Mouse (Mus musculus) thymus, postnatal 0 days (tissue): ENCODE results near the gene Kifc5b. TPM values are rescaled to one million over a fixed set of nuclear protein-coding genes. Genes with fewer than 3 reads are reported as not detected.

Experiments used
- DNase-seq: peaks from one replicate; pipeline ENCODE4 v3.0.0-alpha.2; 2015; ENCODE audit warnings: low spot score
- polyA plus RNA-seq: library from polyadenylated mRNA; unstranded; fragments of >200 nt; fragmentation: Nextera tagmentation; extraction: Ambion mirVana; gene quantifications from 2 replicates; pipeline ENCODE4 v1.2.1, GENCODE M21; 2015

The Kifc5b gene
- polyA plus RNA-seq, 1 experiment from 2014 or later: 5.8 TPM

- DNase-seq: no peak
Measured at GRCm38 (mm10) chr17:26946567-26946966, 29.7 kb downstream of the Kifc5b start.

DNA sequence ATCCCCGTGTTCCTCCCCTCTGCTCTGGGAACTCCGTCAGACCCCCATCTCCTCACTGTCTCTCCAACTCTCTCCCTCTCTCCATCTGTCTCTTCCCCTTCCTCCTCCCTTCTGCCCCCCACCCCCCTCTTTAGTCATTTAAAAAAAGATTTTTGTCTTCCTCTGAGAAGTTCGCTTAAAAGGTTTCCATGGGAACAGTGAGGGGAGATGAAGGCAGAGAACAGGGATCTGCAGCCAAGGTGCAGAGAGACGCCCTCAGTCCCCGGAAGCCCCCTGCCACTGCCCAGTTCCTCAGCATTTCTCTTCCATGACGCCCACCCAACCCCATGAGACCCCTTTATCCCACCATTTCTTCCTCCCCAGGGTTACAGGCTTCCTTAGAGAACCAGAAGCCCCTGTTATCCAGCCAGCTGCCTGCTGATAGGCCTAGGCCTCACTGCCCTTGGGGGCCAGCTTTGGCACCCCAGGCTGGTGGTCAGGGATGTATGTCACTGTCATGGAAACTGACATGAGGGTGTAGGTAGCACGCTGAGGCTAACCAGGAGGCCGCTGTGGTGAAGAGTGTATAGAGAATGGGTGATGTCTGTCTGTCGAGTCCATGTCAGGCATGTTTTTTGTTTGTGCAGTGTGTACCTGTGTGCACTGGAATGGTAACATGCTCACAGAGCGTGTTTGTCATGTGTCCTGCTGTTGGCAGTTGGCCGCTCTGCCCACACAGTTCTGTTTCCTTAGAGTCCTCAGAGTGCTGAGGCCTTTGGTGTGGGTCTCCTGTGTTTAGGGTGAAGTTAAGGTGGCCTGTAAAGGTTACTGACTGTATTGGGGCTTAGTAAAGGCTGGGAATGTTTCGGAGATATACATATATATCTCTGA is 30.6 kb downstream of the Kifc5b start:
- DNase-seq: no peak

DNA sequence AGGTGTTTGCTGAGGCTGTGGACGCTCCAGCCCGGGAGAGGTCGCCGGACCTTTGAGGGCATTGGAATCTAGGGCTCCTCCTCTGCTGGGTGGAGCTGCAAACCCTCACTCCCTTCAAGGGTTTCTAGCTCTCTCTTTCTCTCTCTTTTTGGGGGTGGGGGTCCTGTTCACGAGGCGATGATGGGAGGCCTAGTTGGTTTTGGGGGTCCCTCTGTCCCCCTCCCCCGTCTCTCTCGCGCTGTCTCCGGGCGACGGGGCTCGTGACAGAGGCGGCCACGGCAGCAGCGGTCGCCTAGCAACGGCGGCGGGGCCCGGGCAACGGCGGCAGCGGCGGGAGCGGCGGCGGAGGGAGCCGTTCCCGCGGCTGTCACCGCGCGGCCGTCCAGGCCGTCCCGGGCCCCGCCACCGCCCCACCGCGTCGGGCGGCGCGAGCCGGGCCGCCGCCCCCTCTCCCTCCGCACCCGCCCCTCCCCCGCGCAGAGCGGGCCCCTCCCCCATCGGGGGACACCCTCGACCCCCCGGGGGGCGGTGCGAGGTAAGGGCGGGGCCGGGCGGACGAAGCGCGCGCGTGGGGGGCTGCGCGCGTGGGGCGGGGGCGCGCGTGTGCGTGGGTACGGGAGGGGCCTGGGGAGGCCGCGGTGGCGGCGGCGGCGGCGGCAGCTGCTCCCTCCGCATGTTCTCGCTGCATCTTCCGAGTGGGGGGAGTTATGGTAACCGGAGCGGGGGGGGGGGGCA is 31.6 kb downstream of the Kifc5b start:
- DNase-seq: peak; percentile 40

DNA sequence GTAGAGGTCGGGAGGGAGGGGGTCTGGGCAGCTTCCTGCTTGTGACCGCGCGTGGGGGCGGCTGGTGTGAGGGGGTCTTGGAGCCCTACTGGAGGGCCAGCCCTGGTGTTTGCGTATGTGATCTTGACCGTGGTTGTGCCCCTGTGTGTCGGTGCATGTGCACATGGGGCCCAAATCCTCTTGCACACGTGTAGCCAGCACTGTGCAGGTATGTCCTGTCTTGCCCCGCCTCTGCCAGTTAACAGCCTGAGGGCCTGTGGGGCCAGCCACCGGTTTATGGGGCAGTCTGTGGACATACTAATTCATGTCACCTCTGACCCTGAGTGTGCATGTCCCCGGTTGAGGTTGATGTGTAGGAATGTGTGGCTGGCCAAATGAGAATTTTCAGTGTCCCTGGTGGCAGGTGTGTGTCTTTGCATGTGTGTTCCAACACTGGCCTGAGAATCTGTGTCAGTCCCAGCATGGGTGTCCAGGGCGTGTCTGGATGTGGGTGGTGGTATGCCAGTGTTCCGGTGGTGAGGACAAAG is 32.2 kb downstream of the Kifc5b start:
- DNase-seq: peak; percentile 13

DNA sequence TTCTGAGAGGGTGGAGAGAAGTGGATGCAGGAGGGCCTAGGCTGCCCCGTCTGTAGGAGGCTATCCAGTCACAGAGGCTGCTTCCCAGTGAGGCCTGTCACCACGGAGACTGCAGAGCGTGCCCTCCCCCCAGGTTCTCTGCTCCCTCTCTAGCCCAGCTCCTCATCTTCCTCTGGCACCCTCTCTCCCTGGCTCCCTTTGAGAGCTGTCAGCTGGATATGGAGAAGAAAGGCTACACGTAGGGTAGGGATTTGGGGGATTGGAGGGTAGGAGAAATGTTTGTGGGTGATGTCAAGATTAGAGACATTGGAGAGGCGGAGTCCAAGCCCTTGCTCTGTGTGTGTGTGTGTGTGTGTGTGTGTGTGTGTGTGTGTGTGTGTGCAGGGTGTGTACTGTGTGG is 33.0 kb downstream of the Kifc5b start:
- no peak for DNase-seq

GRCm38 (mm10) chr17:26950560-26951288 is 33.8 kb downstream of the Kifc5b start:
- DNase-seq: no peak

DNA sequence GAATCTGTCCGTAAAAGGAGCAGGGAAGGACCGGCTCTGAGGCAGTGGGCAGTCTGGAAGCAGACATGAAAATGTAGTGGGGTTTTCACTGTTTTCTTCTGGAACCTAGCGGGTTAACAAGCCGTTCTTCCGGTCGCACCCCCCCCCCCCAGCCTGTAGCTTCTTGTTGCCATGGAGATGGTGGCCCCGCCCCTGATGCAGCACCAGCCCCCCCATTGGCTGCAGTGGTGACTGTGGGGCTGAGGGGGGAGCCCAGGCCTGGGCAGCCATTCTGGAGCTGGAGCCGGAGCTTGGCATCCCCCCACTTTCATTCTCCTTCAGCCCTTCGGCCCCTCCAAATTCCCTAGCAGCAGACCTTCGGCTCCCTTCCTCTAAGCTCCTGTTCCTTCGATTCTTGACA is 34.5 kb downstream of the Kifc5b start:
- peak; percentile 88 for DNase-seq

DNA sequence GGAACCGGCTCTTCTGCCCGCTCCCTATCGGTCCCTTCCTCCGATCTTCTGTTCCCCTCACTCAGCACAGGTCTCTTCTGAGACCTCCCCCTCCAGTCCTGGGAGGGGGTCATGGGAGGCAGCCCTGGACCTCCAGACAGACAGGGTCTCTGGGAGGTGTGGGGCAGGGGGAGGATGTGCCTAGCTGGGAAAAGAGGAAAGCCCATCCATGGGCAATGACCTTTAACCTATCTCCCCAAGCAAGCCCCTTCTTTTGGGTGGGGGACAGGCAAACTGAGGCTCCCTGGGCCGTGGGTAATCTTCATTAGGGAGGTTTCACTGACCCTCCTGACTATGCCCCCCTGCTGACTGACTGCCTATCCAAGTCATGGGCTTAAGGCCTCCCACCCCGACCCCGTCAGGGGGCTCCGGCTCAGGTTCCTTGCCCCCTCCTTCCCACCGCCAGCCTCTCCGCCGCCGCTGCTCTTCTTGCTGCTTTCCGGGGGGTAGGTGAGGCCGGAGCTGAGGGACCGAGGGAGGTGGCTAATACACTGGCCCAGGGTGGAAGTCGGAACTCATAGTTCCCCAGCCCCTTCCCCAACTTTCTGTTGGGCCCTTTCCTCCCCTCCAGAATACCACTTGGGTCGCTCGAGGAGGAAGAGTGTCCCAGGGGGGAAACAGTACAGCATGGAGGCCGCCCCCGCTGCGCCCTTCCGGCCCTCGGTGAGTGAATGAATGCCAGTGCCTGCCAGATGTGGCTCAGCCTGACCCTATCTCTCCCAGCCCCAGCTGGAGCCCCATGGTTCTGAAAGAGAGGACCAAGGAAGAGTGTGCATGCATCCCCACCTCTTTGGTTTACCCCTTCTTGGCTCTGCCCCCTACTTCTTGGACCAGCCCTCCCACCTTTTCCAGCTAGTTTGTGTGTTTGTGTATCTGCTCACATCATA is 35.3 kb downstream of the Kifc5b start:
- peak; percentile 17 for DNase-seq

DNA sequence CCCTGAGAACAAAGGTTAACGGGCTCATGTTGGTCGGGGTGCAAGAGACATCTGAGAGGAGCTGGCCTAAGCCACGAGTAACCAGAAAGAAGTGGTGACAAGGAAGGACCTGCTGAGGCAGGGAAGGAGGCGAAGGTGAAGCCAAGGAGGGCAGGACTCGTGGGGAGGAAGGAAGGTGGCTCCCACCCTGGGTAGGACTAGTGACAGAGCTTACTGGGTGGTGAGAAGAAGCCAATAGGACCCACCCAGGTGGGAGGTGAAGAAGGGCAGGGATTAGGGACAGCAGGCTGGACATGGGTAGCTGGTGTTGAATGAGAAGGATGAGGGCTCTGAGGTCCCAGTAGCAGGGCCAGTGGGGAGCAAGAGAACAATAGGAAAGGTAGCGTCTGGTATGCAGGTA is 36.3 kb downstream of the Kifc5b start:
- DNase-seq: no peak

GRCm38 (mm10) chr17:26953726-26954125 is 36.8 kb downstream of the Kifc5b start:
- DNase-seq: no peak

GRCm38 (mm10) chr17:26956309-26956708 is 39.4 kb downstream of the Kifc5b start:
- DNase-seq: no peak

DNA sequence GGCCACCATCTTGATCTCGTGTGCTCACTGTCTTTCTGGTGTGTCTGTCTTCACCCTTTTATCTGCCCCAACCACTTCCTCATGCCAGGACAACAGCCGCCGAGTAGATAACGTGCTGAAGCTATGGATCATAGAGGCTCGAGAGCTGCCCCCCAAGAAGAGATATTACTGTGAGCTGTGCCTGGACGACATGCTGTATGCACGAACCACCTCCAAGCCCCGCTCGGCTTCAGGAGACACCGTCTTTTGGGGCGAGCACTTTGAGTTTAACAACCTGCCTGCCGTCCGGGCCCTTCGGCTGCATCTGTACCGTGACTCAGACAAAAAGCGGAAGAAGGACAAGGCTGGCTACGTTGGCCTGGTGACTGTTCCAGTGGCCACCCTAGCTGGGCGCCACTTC is 40.0 kb downstream of the Kifc5b start:
- no peak for DNase-seq

DNA sequence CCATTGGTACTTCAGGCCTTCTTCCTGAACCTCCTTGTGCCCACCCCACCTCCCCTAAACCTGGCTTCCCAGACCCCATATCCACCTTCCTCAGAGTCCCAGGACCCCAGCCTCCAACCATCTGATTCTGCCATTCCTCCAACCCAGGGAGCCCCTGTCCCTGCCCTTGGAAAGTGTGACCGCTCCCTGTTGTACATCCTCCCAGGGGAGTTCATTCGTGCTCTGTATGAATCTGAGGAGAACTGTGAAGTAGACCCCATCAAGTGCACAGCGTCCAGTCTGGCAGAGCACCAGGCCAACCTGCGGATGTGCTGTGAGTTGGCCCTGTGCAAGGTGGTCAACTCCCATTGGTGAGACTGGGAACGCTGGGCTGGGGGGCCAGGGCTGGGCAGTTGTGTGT is 41.0 kb downstream of the Kifc5b start:
- DNase-seq: no peak

DNA sequence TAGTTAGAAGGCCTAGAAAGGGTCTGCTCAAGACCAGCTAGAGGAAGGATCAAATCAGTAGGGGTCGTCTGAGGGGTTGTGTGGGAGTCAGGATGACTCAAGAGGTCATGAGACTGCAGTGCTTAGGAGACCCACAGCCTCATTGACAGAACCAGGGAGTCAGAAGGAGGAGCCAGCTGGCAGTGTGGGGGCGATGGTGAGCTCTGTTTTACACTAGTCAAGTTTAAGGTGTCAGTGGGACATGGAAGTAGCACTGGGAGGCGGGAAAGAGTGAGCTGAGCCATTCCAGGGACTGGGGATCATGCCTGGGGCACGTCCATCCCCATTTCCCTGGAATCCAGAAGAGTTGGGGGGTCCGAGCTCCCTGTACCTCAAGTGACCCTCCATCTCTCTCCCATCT is 42.0 kb downstream of the Kifc5b start:
- no peak for DNase-seq

DNA sequence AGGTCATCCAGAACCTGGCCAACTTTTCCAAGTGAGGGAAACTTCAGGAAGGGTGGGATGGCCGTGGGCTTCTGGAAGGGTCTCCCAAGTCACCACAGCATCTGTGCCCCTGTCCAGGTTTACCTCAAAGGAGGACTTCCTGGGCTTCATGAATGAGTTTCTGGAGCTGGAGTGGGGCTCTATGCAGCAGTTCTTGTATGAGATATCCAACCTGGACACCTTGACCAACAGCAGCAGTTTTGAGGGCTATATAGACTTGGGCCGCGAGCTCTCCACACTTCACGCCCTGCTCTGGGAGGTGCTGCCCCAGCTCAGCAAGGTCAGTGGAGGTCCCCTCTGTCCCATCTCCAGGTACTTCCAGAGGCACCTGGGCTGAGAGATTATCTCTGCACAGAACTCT is 42.9 kb downstream of the Kifc5b start:
- DNase-seq: no peak

DNA sequence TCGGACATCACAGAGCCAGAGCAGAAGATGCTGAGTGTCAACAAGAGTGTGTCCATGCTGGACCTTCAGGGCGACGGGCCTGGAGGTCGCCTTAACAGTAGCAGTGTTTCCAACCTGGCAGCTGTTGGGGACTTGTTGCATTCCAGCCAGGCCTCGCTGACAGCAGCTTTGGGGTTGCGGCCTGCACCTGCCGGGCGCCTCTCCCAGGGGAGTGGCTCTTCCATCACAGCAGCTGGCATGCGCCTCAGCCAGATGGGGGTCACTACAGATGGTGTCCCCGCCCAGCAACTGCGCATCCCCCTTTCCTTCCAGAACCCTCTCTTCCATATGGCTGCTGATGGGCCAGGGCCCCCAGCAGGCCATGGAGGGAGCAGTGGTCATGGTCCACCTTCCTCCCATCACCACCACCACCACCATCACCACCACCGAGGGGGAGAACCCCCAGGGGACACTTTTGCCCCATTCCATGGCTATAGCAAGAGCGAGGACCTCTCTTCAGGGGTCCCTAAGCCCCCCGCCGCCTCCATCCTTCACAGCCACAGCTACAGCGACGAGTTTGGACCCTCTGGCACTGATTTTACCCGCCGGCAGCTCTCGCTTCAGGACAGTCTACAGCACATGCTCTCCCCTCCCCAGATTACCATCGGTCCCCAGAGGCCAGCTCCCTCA is 44.8 kb downstream of the Kifc5b start:
- no peak for DNase-seq

- no peak for DNase-seq
Measured at GRCm38 (mm10) chr17:26966993-26967392, 50.1 kb downstream of the Kifc5b start.

- DNase-seq: no peak
Measured at GRCm38 (mm10) chr17:26967477-26967876, 50.6 kb downstream of the Kifc5b start.

DNA sequence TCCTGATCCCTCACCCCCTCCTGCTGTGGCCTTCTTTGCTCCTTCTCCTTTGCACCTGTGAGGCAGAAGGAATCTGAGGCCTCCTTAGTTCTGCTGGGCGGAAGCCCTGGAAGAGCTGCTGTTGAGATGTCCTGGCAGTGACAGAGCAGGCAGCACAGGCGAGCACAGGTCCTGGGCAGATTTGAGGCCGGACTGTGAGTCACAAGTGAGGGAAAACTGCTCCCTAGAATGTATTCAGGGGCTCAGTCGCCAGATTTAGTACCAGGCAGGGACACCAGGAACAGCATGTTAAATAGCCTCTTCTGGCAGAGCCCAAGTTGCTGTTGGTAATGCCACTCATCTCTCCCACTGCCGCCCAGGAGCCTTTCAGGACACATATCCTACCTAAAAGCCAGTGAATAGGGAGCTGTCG is 51.3 kb downstream of the Kifc5b start:
- no peak for DNase-seq

- DNase-seq: no peak
Measured at GRCm38 (mm10) chr17:26969257-26969656, 52.4 kb downstream of the Kifc5b start.
